Mouse (Mus musculus): ENCODE measurements around the gene Cd244a.

DNA sequence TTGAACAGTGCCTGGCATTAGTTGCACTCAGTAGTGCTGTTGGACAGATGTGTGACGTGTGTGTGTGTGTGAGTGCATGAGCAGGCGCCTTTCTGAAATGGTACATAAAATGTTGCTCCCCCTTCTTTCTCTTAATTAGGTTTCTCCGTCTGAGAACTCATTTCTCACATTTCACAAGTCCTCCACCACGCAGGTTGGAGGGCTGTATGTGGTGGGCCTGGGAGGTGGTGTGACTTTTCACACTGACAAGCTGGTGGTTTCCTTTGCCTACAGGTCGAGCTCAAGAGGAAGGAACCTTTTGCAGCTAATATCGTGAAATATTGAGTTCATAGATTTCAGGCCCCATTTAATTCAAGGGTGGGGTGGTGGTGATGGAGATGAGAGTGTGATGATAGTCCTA is 70.2 kb downstream of the Cd244a start:
- TF ChIP-seq HCFC1 (IDR thresholded peaks at IDR 0.05; ENCODE audit: borderline replicate concordance, insufficient read depth, low read length) = no peak
- no peak for TF ChIP-seq ZC3H11A (IDR thresholded peaks at IDR 0.05; ENCODE audit: borderline replicate concordance, low read depth, low read length)
- TF ChIP-seq ZNF384 (IDR thresholded peaks at IDR 0.05; ENCODE audit: low read depth, low read length) = no peak
- no peak for TF ChIP-seq MAFK (IDR thresholded peaks at IDR 0.05; ENCODE audit: insufficient read depth, low read depth, low read length)
